Mouse (Mus musculus): ENCODE data around the gene Atcay. TPM values are rescaled to one million over a fixed set of nuclear protein-coding genes. Genes with fewer than 3 reads are reported as not detected.

Atcay gene
- polyA plus RNA-seq, 1 experiment, result 0.60 TPM

GRCm38 (mm10) chr10:81254886-81255285, 24.3 kb upstream of the Atcay start:
- Histone ChIP-seq H3K27me3 (ENCODE audit: control insufficient read depth, insufficient read depth, low read length) (peaks cover 22% of the 10 kb centered on the region), H3K4me3 (ENCODE audit: low read depth, low read length) (no peak overlapping the region), H3K36me3 (ENCODE audit: control insufficient read depth, insufficient read depth, low read length) (no peaks in the 10 kb centered on the region), H3K4me1 (ENCODE audit: control insufficient read depth, insufficient read depth, insufficient read length, low read length) (peaks cover 10% of the 10 kb centered on the region), H3K27ac (ENCODE audit: insufficient read depth, low read depth, low read length) (no peak overlapping the region)
- 42% methylated on average over 1 of the region's 1 CpGs for WGBS
- TF ChIP-seq CTCF (IDR thresholded peaks at IDR 0.05; ENCODE audit: extremely low read depth, insufficient read length, insufficient replicate concordance, low read depth, low read length), result no peak
- no peak for TF ChIP-seq POLR2A (IDR thresholded peaks at IDR 0.05; ENCODE audit: low read depth, low read length)

GRCm38 (mm10) chr10:81252424-81253419, 22.1 kb upstream of the Atcay start, which contains the start of gene Matk:
Matk (plus strand) TSS chr10:81252935.
- no peak for TF ChIP-seq CTCF (IDR thresholded peaks at IDR 0.05; ENCODE audit: extremely low read depth, insufficient read length, insufficient replicate concordance, low read depth, low read length)
- peaks cover 22% of the 10 kb centered on the region for H3K27me3 ChIP-seq (ENCODE audit: control insufficient read depth, insufficient read depth, low read length)
- H3K36me3 ChIP-seq (ENCODE audit: control insufficient read depth, insufficient read depth, low read length), result no peaks in the 10 kb centered on the region; the same call in 1 of the 2 replicates
- no peak within 1 kb of the TSS for H3K4me3 ChIP-seq (ENCODE audit: low read depth, low read length)
- H3K27ac ChIP-seq (ENCODE audit: insufficient read depth, low read depth, low read length), result no peak within 1 kb of the TSS
- 13% methylated on average over 44 of the region's 44 CpGs for WGBS
- H3K4me1 ChIP-seq (ENCODE audit: control insufficient read depth, insufficient read depth, insufficient read length, low read length), result peaks cover 31% of the 10 kb centered on the region

- Histone ChIP-seq H3K27ac (ENCODE audit: insufficient read depth, low read depth, low read length) (no peak overlapping the region), H3K4me3 (ENCODE audit: low read depth, low read length) (no peak overlapping the region), H3K4me1 (ENCODE audit: control insufficient read depth, insufficient read depth, insufficient read length, low read length) (peaks cover 38% of the 10 kb centered on the region), H3K27me3 (ENCODE audit: control insufficient read depth, insufficient read depth, low read length) (peaks cover 15% of the 10 kb centered on the region), H3K36me3 (ENCODE audit: control insufficient read depth, insufficient read depth, low read length) (no peaks in the 10 kb centered on the region; the same call in 1 of the 2 replicates)
- 82% methylated on average over 8 of the region's 8 CpGs for WGBS
- no peak for TF ChIP-seq POLR2A (IDR thresholded peaks at IDR 0.05; ENCODE audit: low read depth, low read length)
- no peak for TF ChIP-seq CTCF (IDR thresholded peaks at IDR 0.05; ENCODE audit: extremely low read depth, insufficient read length, insufficient replicate concordance, low read depth, low read length)
Observed at GRCm38 (mm10) chr10:81249442-81249841, 18.8 kb upstream of the Atcay start.

GRCm38 (mm10) chr10:81247804-81248203, 17.2 kb upstream of the Atcay start:
- Histone ChIP-seq H3K27me3 (ENCODE audit: control insufficient read depth, insufficient read depth, low read length) (peaks cover 8% of the 10 kb centered on the region), H3K27ac (ENCODE audit: insufficient read depth, low read depth, low read length) (peak overlapping the region; percentile 86), H3K36me3 (ENCODE audit: control insufficient read depth, insufficient read depth, low read length) (no peaks in the 10 kb centered on the region; the same call in 1 of the 2 replicates), H3K4me1 (ENCODE audit: control insufficient read depth, insufficient read depth, insufficient read length, low read length) (peaks cover 45% of the 10 kb centered on the region), H3K4me3 (ENCODE audit: low read depth, low read length) (no peak overlapping the region)
- WGBS, result 27% methylated on average over 2 of the region's 2 CpGs
- TF ChIP-seq CTCF (IDR thresholded peaks at IDR 0.05; ENCODE audit: extremely low read depth, insufficient read length, insufficient replicate concordance, low read depth, low read length), result no peak
- no peak for TF ChIP-seq POLR2A (IDR thresholded peaks at IDR 0.05; ENCODE audit: low read depth, low read length)

- H3K27ac ChIP-seq (ENCODE audit: insufficient read depth, low read depth, low read length), result no peak overlapping the region
- no peak overlapping the region for H3K4me3 ChIP-seq (ENCODE audit: low read depth, low read length)
- H3K36me3 ChIP-seq (ENCODE audit: control insufficient read depth, insufficient read depth, low read length), result no peaks in the 10 kb centered on the region; the same call in 1 of the 2 replicates
- peaks cover 39% of the 10 kb centered on the region for H3K4me1 ChIP-seq (ENCODE audit: control insufficient read depth, insufficient read depth, insufficient read length, low read length)
- 93% methylated on average over 6 of the region's 6 CpGs for whole genome bisulfite sequencing
- no peak for TF ChIP-seq CTCF (IDR thresholded peaks at IDR 0.05; ENCODE audit: extremely low read depth, insufficient read length, insufficient replicate concordance, low read depth, low read length)
- no peak for TF ChIP-seq POLR2A (IDR thresholded peaks at IDR 0.05; ENCODE audit: low read depth, low read length)
- H3K27me3 ChIP-seq (ENCODE audit: control insufficient read depth, insufficient read depth, low read length), result no peaks in the 10 kb centered on the region
Observed at GRCm38 (mm10) chr10:81245166-81245565, 14.5 kb upstream of the Atcay start.

- H3K4me1 ChIP-seq (ENCODE audit: control insufficient read depth, insufficient read depth, insufficient read length, low read length), result peaks cover 33% of the 10 kb centered on the region
- H3K4me3 ChIP-seq (ENCODE audit: low read depth, low read length), result no peak overlapping the region
- H3K36me3 ChIP-seq (ENCODE audit: control insufficient read depth, insufficient read depth, low read length), result no peaks in the 10 kb centered on the region; the same call in 1 of the 2 replicates
- no peak overlapping the region for H3K27ac ChIP-seq (ENCODE audit: insufficient read depth, low read depth, low read length)
- 9% methylated on average over 17 of the region's 17 CpGs for WGBS
- H3K27me3 ChIP-seq (ENCODE audit: control insufficient read depth, insufficient read depth, low read length), result no peaks in the 10 kb centered on the region; the same call in 1 of the 2 replicates
- TF ChIP-seq CTCF (IDR thresholded peaks at IDR 0.05; ENCODE audit: extremely low read depth, insufficient read length, insufficient replicate concordance, low read depth, low read length) (peak; percentile 87; the same call in 1 of the 2 replicates), POLR2A (IDR thresholded peaks at IDR 0.05; ENCODE audit: low read depth, low read length) (no peak)
Observed at GRCm38 (mm10) chr10:81244595-81244994, 14.0 kb upstream of the Atcay start.

GRCm38 (mm10) chr10:81244146-81244545, 13.5 kb upstream of the Atcay start:
- peaks cover 29% of the 10 kb centered on the region for H3K4me1 ChIP-seq (ENCODE audit: control insufficient read depth, insufficient read depth, insufficient read length, low read length)
- no peak overlapping the region for H3K27ac ChIP-seq (ENCODE audit: insufficient read depth, low read depth, low read length)
- no peaks in the 10 kb centered on the region; the same call in 1 of the 2 replicates for H3K36me3 ChIP-seq (ENCODE audit: control insufficient read depth, insufficient read depth, low read length)
- no peak overlapping the region for H3K4me3 ChIP-seq (ENCODE audit: low read depth, low read length)
- TF ChIP-seq CTCF (IDR thresholded peaks at IDR 0.05; ENCODE audit: extremely low read depth, insufficient read length, insufficient replicate concordance, low read depth, low read length) (no peak), POLR2A (IDR thresholded peaks at IDR 0.05; ENCODE audit: low read depth, low read length) (no peak)
- WGBS, result 56% methylated on average over 4 of the region's 4 CpGs
- peaks cover 2% of the 10 kb centered on the region; the same call in 1 of the 2 replicates for H3K27me3 ChIP-seq (ENCODE audit: control insufficient read depth, insufficient read depth, low read length)

All from small intestine, adult 2 months (tissue).